23 mouse cellular contexts compared by ENCODE assay signal in genomic region chr5:18321661-18322060, GRCm38 (mm10).
"Had no signal": no experiment of that assay in that cellular context is flagged by ENCODE, and none has a peak within 500 bp of the region (broad histone marks: within the 10 kb centered on the region; RNA-seq: fewer than 3 reads in every experiment).

No protein-coding gene starts in this region.

- DNase-seq: gastrocnemius, postnatal 14 days; gastrocnemius, postnatal 36 days; heart, adult 11 months; heart, adult 2 months; heart, postnatal 14 days; heart, postnatal 36 days; kidney, adult 11 months; kidney, adult 8-10 months; kidney, postnatal 10 days; kidney, postnatal 36 days; layer of hippocampus, adult 9-11 months; layer of hippocampus, postnatal 36 days; left cerebral cortex, postnatal 4 days had no signal

- H3K4me3 ChIP-seq: heart, adult 2 months; heart, embryonic 13.5 days; heart, embryonic 15.5 days; hindbrain, embryonic 13.5 days; hindbrain, embryonic 15.5 days; limb, embryonic 13.5 days; limb, embryonic 15.5 days; liver, embryonic 12.5 days had no signal

- H3K36me3 ChIP-seq: heart, embryonic 13.5 days; heart, embryonic 15.5 days; hindbrain, embryonic 13.5 days; hindbrain, embryonic 15.5 days; limb, embryonic 13.5 days; limb, embryonic 15.5 days; liver, embryonic 12.5 days had no signal

- ATAC-seq: hindbrain, postnatal 0 days; intestine, embryonic 16.5 days; liver, embryonic 12.5 days had no signal

- H3K27me3 ChIP-seq: heart, embryonic 13.5 days; heart, embryonic 15.5 days; hindbrain, embryonic 13.5 days; hindbrain, embryonic 15.5 days; limb, embryonic 13.5 days; limb, embryonic 15.5 days; liver, embryonic 12.5 days had no signal

- H3K27ac ChIP-seq: heart, adult 2 months; heart, embryonic 13.5 days; heart, embryonic 15.5 days; hindbrain, embryonic 13.5 days; hindbrain, embryonic 15.5 days; hindbrain, postnatal 0 days; limb, embryonic 13.5 days; limb, embryonic 15.5 days; liver, embryonic 12.5 days had no signal

- H3K4me1 ChIP-seq: heart, embryonic 15.5 days; hindbrain, embryonic 13.5 days; hindbrain, embryonic 15.5 days; limb, embryonic 13.5 days; limb, embryonic 15.5 days; liver, embryonic 12.5 days had no signal

- H3K4me2 ChIP-seq: heart, embryonic 11.5 days; heart, embryonic 13.5 days; heart, embryonic 15.5 days; hindbrain, embryonic 13.5 days; hindbrain, embryonic 15.5 days; limb, embryonic 13.5 days; limb, embryonic 15.5 days; liver, embryonic 12.5 days had no signal

- H3K9ac ChIP-seq: heart, embryonic 13.5 days; heart, embryonic 15.5 days; hindbrain, embryonic 13.5 days; hindbrain, embryonic 15.5 days; limb, embryonic 13.5 days; limb, embryonic 15.5 days; liver, embryonic 12.5 days had no signal

- H3K9me3 ChIP-seq: heart, embryonic 13.5 days; heart, embryonic 15.5 days; hindbrain, embryonic 13.5 days; hindbrain, embryonic 15.5 days; limb, embryonic 13.5 days; limb, embryonic 15.5 days; liver, embryonic 12.5 days had no signal
